Mouse (Mus musculus) limb, embryonic 11.5 days (tissue): ENCODE measurements around the gene Ctxn2. TPM values are rescaled to one million over a fixed set of nuclear protein-coding genes. Genes with fewer than 3 reads are reported as not detected.
A peak's percentile ranks its signal among the peaks of the same experiment; 100 is the strongest.
"Not testable (repeated sequence)": the region's sequence is repeated elsewhere in the genome, so short reads cannot be mapped to it uniquely, and the experiment has no call there.

Experiments used
- ATAC-seq: fragments of 200-750 bp; cut with Nextera tagmentation; 2 replicates; pipeline ENCODE4 v1.8.0; 2017; ENCODE audit warnings: low read depth; ENCODE audit not compliant: insufficient number of reproducible peaks, low FRiP score, low TSS enrichment
- DNase-seq: peaks from one replicate; pipeline ENCODE4 v3.0.0-alpha.2; 2015; ENCODE audit warnings: low spot score
- H3K27ac ChIP-seq: fragments of 300-500 bp; sonication (generic); replicated peaks from 2 replicates; pipeline ENCODE4 v1.5.1; 2014; ENCODE audit warnings: low read depth, mild to moderate bottlenecking, low read length
- H3K27me3 ChIP-seq: fragments of 300-500 bp; sonication (generic); 2 replicates; pipeline ENCODE4 v1.6.1; 2014; ENCODE audit warnings: mild to moderate bottlenecking, low read length, mixed read lengths; ENCODE audit not compliant: control insufficient read depth, insufficient read depth
- H3K36me3 ChIP-seq: fragments of 300-500 bp; sonication (generic); 2 replicates; pipeline ENCODE4 v1.6.1; 2014; ENCODE audit warnings: mild to moderate bottlenecking, low read length, moderate library complexity, mixed read lengths; ENCODE audit not compliant: control insufficient read depth, insufficient read depth
- H3K4me1 ChIP-seq: fragments of 300-500 bp; sonication (generic); 2 replicates; pipeline ENCODE4 v1.6.1; 2014; ENCODE audit warnings: low read length, mixed read lengths; ENCODE audit not compliant: control insufficient read depth, insufficient read depth
- H3K4me2 ChIP-seq: fragments of 300-500 bp; sonication (generic); 2 replicates; pipeline ENCODE4 v1.6.1; 2014; ENCODE audit warnings: low read depth, mild to moderate bottlenecking, moderate library complexity; ENCODE audit not compliant: severe bottlenecking
- H3K4me3 ChIP-seq: fragments of 300-500 bp; sonication (generic); 2 replicates; pipeline ENCODE4 v1.5.1; 2014; ENCODE audit warnings: low read depth, low read length
- H3K9ac ChIP-seq: fragments of 300-500 bp; sonication (generic); 2 replicates; pipeline ENCODE4 v1.6.1; 2014; ENCODE audit warnings: mild to moderate bottlenecking, low read length
- H3K9me3 ChIP-seq: fragments of 300-500 bp; sonication (generic); 2 replicates; pipeline ENCODE4 v1.6.1; 2016; ENCODE audit warnings: low read length; ENCODE audit not compliant: control insufficient read depth
- WGBS: fragments of 180-500 bp; shearing (Covaris S2); extraction: QIAGEN DNeasy Blood & Tissue Kit; methylation state at CpG from one replicate; pipeline ENCODE4 v1.1.7; 2014; 5-methylcytosine and 5-hydroxymethylcytosine counted together
- polyA plus RNA-seq: library from polyadenylated mRNA; unstranded; fragments of >200 nt; fragmentation: Nextera tagmentation; extraction: Ambion mirVana; gene quantifications from 2 replicates; pipeline ENCODE4 v1.2.1, GENCODE M21; 2014

The Ctxn2 gene
- not detected in 2 replicates for polyA plus RNA-seq

GRCm38 (mm10) chr2:125135903-125136811 is at the start of gene Ctxn2:
TSS of gene Ctxn2 (plus strand) at chr2:125136692.
- no peaks in the 10 kb centered on the region for H3K9me3 ChIP-seq
- H3K4me2 ChIP-seq, result peak within 1 kb of the TSS; percentile 45
- H3K27me3 ChIP-seq, result no peaks in the 10 kb centered on the region
- WGBS, result 2% methylated on average over 39 of the region's 39 CpGs
- no peaks in the 10 kb centered on the region for H3K4me1 ChIP-seq
- peak; percentile 95 for DNase-seq
- no peak within 1 kb of the TSS for H3K9ac ChIP-seq
- peak; percentile 85 for ATAC-seq
- H3K27ac ChIP-seq, result no peak within 1 kb of the TSS
- H3K4me3 ChIP-seq, result no peak within 1 kb of the TSS
- no peaks in the 10 kb centered on the region for H3K36me3 ChIP-seq

GRCm38 (mm10) chr2:125088757-125089156 is 47.7 kb upstream of the Ctxn2 start:
- WGBS, result 95% methylated on average over 7 of the region's 7 CpGs
- H3K36me3 ChIP-seq, result peaks cover 4% of the 10 kb centered on the region
- no peaks in the 10 kb centered on the region for H3K27me3 ChIP-seq
- H3K4me2 ChIP-seq, result no peak overlapping the region
- H3K4me1 ChIP-seq, result peaks cover 5% of the 10 kb centered on the region
- no peak for DNase-seq
- H3K9me3 ChIP-seq, result no peaks in the 10 kb centered on the region
- no peak overlapping the region for H3K27ac ChIP-seq
- no peak overlapping the region for H3K9ac ChIP-seq
- no peak overlapping the region for H3K4me3 ChIP-seq
- no peak for ATAC-seq

- not testable (repeated sequence) for DNase-seq, H3K4me3 ChIP-seq, H3K36me3 ChIP-seq, H3K4me1 ChIP-seq, H3K9ac ChIP-seq, H3K9me3 ChIP-seq, H3K4me2 ChIP-seq, ATAC-seq, H3K27me3 ChIP-seq, H3K27ac ChIP-seq
- 86% methylated on average over 3 of the region's 3 CpGs for WGBS
Measured at GRCm38 (mm10) chr2:125092123-125092522, 44.4 kb upstream of the Ctxn2 start.

- not testable (repeated sequence) for DNase-seq, H3K4me3 ChIP-seq, H3K4me1 ChIP-seq, H3K27me3 ChIP-seq, H3K27ac ChIP-seq, ATAC-seq, H3K4me2 ChIP-seq, H3K9me3 ChIP-seq, H3K9ac ChIP-seq
- H3K36me3 ChIP-seq, result peaks cover 10% of the 10 kb centered on the region; the same call in 1 of the 2 replicates
- WGBS, result 97% methylated on average over 13 of the region's 13 CpGs
Measured at GRCm38 (mm10) chr2:125104491-125104890, 32.0 kb upstream of the Ctxn2 start.

- not testable (repeated sequence) for H3K4me2 ChIP-seq, ATAC-seq, H3K27me3 ChIP-seq, H3K9me3 ChIP-seq, H3K27ac ChIP-seq, DNase-seq, H3K9ac ChIP-seq, H3K4me3 ChIP-seq, H3K4me1 ChIP-seq
- 96% methylated on average over 4 of the region's 4 CpGs for WGBS
- H3K36me3 ChIP-seq, result peaks cover 13% of the 10 kb centered on the region; the same call in 1 of the 2 replicates
Measured at GRCm38 (mm10) chr2:125106536-125106935, 30.0 kb upstream of the Ctxn2 start.

- H3K36me3 ChIP-seq, result no peaks in the 10 kb centered on the region
- no peaks in the 10 kb centered on the region for H3K9me3 ChIP-seq
- ATAC-seq (no peak), DNase-seq (no peak)
- no peaks in the 10 kb centered on the region for H3K27me3 ChIP-seq
- no peak overlapping the region for H3K27ac ChIP-seq
- no peak overlapping the region for H3K9ac ChIP-seq
- peaks cover 9% of the 10 kb centered on the region for H3K4me1 ChIP-seq
- no peak overlapping the region for H3K4me2 ChIP-seq
- 89% methylated on average over 6 of the region's 6 CpGs for WGBS
- H3K4me3 ChIP-seq, result no peak overlapping the region
Measured at GRCm38 (mm10) chr2:125119381-125120110, 16.9 kb upstream of the Ctxn2 start.

GRCm38 (mm10) chr2:125122288-125122623 is 14.2 kb upstream of the Ctxn2 start:
- ATAC-seq, result no peak
- H3K9ac ChIP-seq, result peak overlapping the region; percentile 99
- H3K36me3 ChIP-seq, result no peaks in the 10 kb centered on the region
- DNase-seq, result no peak
- peak overlapping the region; percentile 60 for H3K4me2 ChIP-seq
- no peak overlapping the region for H3K27ac ChIP-seq
- H3K4me3 ChIP-seq, result peak overlapping the region; percentile 71
- H3K4me1 ChIP-seq, result peaks cover 9% of the 10 kb centered on the region
- WGBS, result 18% methylated on average over 4 of the region's 4 CpGs
- H3K9me3 ChIP-seq, result no peaks in the 10 kb centered on the region
- H3K27me3 ChIP-seq, result no peaks in the 10 kb centered on the region

GRCm38 (mm10) chr2:125122624-125123476 is 13.6 kb upstream of the Ctxn2 start:
- ATAC-seq (peak; percentile 69), DNase-seq (peak; percentile 61)
- Histone ChIP-seq H3K4me1 (peaks cover 9% of the 10 kb centered on the region), H3K27me3 (no peaks in the 10 kb centered on the region), H3K4me3 (peak overlapping the region; percentile 71), H3K36me3 (no peaks in the 10 kb centered on the region), H3K9ac (peak overlapping the region; percentile 99), H3K4me2 (peak overlapping the region; percentile 60), H3K9me3 (no peaks in the 10 kb centered on the region), H3K27ac (peak overlapping the region; percentile 83)
- WGBS, result under 1% methylated on average over 53 of the region's 59 CpGs
